Mouse (Mus musculus): ENCODE results near the gene Intu.

The Intu gene

GRCm38 (mm10) chr3:40531286-40532141 is at the start of gene Intu:
Gene Intu, plus strand, starts transcription at chr3:40531286.
- DNase-seq: peak; percentile 24 to 68

GRCm38 (mm10) chr3:40483221-40483654 is 47.8 kb upstream of the Intu start:
- DNase-seq: no peak

- no peak for DNase-seq
Observed at GRCm38 (mm10) chr3:40487381-40487780, 43.7 kb upstream of the Intu start.

DNA sequence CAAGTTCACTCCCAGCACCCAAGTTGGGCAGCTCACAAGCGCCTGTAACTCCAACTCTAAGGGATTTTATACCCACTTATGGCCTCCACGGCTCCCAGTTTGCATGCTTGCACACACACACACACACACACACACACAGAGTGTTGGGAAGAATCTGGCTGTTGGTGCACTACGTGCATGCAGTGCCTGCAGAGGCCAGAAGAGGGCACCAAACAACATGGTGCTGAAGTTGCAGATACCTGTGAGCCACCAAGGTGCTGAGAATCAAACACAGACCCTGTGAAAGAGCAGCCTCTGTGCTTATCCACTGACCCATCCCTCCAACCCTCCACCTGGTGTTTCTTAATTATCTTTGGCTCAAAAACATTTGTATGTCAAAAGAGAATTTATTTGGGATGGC is 39.3 kb upstream of the Intu start:
- peak in 1 of 2 experiments; percentile 7 for DNase-seq

GRCm38 (mm10) chr3:40498898-40499297 is 32.2 kb upstream of the Intu start:
- no peak for DNase-seq

DNA sequence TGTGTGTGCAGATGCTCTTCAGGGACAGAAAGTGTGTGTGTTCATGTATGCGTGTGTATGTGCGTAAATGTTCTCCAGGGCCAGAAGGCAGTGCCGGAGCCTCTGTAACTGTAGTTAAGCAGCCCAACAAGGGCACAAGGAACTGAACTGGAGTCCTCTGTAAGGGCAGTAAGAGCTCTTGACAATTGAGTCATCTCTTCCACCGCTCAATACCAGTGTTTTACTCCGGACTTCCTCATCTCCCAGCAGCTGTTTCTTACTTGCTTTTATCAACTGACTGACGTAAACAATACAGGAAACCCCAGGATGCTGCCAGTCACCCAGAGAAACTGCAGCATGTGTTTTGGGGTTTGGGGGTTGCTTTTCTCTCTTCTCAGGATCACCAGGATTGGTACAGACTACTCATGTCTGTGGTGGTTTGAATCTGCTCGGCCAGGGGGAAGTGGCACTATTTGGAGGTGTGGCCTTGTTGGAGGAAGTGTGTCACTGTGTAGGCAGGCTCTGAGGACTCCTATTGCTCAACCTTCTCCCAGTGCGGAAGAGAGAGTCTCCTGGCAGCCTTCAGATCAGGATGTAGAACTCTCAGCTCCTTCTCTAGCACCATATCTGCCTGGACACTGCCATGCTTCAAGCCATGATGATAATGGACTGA is 30.8 kb upstream of the Intu start:
- DNase-seq: no peak

DNA sequence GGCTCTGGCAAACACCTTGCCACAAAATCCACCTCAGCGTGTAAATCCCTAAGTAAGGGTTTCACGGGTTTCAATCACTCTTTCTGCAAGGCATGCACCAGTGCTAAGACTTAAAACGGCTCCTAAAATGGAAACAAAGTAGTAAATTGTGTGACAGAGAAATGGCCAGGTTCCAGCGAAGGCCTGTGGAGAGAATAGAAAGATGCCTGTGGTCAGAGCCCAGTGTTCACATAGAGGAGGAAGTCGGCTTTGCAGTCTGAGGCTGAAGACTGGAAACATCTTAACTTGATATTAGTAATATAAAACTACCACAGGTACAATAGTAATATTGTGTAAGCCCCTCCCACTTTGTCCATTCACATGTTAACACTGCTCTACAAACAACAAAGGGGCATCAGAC is 26.7 kb upstream of the Intu start:
- no peak for DNase-seq

GRCm38 (mm10) chr3:40505451-40506014 is 25.6 kb upstream of the Intu start:
- DNase-seq: no peak

DNA sequence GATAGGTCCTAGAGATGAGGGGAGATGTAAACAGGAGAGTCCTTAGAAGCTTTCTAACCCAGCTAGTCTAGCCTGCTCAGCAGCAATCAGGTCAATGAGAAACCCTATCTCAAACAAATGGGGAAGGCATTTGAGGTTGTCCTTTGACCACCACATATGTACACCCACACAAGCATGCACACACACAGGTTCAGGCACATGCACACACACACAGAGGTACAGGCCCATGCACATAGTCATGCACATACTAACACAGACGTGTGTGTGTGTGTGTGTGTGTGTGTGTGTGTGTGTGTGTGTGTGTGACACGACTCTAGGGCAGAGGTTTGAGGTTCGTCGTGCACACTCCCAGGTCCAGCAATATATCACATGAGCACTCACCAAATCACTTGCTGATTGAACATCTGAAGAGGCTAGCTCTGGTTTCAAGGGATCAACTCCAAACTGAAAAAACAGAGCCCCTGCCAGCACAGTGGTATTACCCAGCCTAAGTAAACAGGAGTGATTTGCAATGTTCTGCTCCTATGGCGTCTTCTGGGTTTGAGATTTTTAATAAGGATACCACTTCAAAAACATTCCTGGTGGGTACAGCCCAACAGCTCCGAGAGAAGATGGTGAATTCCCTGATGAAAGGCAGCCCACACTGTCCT is 22.0 kb upstream of the Intu start:
- DNase-seq: no peak

GRCm38 (mm10) chr3:40510567-40510966 is 20.5 kb upstream of the Intu start:
- DNase-seq: peak; percentile 9 to 38

GRCm38 (mm10) chr3:40512936-40513829 is 17.9 kb upstream of the Intu start:
- no peak for DNase-seq

DNA sequence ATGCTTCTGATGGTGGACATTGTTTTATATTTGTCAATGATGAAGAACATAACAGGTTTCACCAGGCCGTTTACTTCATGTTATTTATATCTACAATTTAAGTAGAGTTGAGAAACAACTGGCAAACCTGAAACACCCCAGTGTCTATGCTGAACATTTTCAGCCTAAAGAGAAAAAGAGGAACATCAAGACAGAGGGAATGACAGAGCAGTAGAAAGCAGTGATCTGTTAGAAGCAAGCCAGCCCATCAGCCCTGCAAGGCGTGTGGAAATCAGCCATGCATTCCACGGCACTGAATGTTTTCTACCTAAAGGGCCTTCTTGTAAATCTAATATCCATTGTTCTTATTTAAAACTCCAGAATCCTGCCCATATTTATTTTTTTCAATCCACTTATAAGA is 12.8 kb upstream of the Intu start:
- DNase-seq: no peak

DNA sequence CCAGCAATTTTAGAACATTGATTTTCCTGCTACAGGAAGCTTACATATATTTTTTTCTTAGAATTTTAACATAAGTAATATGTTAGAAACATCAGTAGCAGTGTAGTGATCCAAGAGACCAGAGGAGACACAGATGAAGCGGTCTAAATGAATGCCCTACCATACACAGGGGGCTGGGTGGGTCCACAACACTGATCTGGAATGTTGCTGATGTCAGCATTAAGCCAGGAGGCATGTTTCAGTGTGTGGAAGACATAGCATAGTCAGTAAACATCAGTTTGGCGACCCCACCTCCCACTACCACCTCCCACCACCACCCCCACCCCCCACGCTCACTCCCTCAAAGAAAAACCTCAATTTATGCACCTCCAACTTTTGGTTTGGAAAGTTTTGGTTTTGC is 11.5 kb upstream of the Intu start:
- DNase-seq: no peak

DNA sequence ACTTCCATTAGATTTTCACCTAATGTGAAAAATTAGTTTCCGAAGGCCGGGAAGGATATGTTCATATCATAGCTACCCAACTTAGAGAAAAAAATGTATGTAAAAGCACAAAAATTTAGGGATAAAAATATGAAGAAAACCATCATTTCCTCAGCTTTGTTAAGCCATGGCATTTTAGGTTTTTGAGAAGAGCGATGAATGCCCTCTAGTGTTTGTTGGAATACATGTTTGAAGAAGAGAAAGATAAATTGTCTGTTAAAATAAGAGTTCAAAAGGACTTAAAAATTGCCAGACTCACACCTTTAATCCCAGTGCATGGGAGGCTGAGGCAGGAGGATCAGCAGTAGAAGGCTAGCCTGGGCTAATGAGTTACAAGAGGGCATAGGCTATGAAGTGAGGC is 10.5 kb upstream of the Intu start:
- DNase-seq: no peak

DNA sequence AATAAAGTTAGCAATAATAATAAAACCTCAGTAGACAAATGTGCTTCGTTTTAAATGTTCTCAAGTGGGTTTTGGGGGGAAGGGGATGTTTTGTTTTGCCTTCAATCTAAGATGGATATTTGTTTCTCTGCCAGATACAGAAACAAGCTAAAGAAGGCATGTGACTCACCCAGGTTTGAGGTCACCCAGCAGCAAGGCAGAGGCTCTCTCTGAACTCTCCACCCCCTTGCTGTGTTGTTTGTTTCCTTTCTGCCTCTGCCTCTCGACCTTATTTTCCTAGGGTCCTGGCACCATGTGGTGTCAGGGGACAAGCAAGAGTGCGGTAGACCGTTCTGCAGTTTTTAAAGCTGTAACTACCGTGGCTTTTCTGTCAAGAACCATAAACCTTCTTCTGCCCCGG is 8.6 kb upstream of the Intu start:
- no peak for DNase-seq

DNA sequence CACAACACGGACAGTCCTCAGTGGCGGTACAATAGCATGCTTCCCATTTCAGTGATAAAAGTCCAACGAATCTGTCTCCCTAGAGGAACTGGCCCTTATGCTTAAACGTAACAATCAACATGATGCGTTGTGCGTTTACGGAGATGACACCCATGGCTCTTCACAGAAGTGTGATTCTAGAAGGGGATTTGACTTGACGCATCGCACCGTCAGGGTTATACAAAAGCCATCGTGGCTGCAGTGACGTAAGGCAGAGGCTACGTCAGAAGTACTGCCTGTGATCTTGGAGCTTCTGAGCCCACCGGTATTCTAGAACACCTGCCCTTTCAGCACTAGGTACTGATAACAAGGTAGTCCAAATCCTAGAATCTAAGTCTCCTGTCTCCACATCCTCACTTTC is 8.2 kb upstream of the Intu start:
- DNase-seq: no peak

DNA sequence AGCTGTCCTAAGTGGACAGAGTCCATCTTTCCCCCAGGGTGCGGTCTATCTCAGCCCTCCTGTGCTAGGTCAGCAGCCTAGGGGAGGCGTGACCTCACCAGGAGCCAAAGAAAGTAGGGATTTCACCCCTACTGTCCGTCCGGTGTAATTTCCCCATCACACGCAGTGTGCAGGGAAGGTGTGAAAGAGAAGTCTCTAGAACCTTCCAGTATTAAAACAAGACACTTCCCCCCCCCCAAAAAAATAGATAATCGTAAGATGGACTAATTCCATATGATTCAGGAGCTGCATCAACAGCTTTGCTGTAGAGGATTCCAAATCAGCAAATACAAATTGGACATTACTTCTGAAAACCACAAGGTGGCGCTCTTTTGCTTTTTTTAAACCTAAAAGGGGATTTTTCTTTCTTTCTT is 7.7 kb upstream of the Intu start:
- DNase-seq: peak; percentile 14 to 17

DNA sequence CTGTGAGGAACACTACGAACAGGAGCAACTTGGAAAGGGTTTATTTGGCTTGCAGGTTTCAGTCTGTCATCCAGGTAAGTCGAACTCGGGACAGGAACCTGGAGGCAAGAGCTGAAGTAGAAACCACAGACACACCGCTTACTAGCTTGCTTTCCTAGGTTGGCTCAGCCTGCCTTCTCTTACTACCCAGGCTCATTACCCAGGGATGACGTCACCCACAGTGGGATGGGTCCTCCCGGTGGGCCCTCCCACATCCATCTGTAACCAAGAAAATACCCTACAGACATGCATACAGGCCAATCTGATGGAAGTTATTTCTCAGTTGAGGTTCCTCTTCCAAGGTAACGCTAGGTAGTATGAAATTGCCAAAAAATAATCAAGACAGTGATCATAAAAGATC is 6.2 kb upstream of the Intu start:
- no peak for DNase-seq

- DNase-seq: peak; percentile 25 to 80
Observed at GRCm38 (mm10) chr3:40525341-40525740, 5.7 kb upstream of the Intu start.

DNA sequence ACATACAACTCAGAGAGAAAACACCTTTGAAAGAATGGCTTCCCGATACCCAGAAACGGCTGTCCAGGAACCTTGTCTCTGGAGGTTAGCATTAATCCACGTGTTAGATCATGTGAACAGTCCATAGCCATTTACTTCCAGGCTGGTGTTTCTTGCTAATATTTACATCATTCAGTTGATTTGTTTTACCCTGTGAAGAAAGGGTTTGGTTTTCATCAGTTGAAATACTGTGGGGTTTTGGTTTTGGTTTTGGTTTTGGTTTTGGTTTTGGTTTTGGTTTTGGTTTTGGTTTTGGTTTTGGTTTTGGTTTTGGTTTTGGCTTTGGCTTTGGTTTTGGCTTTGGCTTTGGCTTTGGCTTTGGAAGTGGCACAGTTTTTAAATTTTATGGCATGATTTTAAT is 5.0 kb upstream of the Intu start:
- DNase-seq: no peak

DNA sequence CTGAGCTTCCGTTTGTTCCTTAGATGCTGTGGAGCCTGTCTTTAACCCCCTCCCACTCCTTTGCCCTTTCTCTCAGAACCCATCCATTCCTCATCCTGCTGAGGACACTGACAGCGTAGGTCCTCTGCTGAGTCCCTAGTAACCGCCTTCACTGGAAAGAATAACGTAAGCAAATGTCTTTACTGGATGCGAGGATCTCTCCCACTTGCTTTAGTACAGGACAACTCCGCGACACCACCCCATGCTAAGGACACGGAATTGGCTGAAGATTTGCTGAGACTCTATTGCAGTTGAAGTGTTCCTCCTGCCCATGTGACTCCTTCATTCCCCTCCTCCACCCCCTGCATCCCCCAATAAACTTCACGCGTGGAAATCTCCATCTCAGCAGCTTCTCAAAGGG is 3.9 kb upstream of the Intu start:
- DNase-seq: no peak

All from kidney, postnatal 36 days (tissue).